Mouse (Mus musculus) urinary bladder, postnatal 4 days (tissue): ENCODE results near the gene Gpt2.

Experiments used
- DNase-seq, 2 experiments: peaks; one replicate each; pipeline ENCODE4 v3.0.0; 2021 to 2022; ENCODE audit warnings: low spot score in 2 of 2

Gpt2 gene

GRCm38 (mm10) chr8:85487906-85488620 lies 4.3 kb upstream of the Gpt2 start:
- no peak for DNase-seq

- DNase-seq = no peak
These were observed 3.7 kb upstream of the Gpt2 start for GRCm38 (mm10) chr8:85488631-85489030.

GRCm38 (mm10) chr8:85489546-85489945 lies 2.8 kb upstream of the Gpt2 start:
- no peak for DNase-seq

- no peak for DNase-seq
These were observed 860 bp downstream of the Gpt2 start for GRCm38 (mm10) chr8:85492940-85493931.

GRCm38 (mm10) chr8:85496125-85496524 lies 3.7 kb downstream of the Gpt2 start:
- no peak for DNase-seq

GRCm38 (mm10) chr8:85496778-85497177 lies 4.4 kb downstream of the Gpt2 start:
- no peak for DNase-seq

- no peak for DNase-seq
These were observed 6.2 kb downstream of the Gpt2 start for GRCm38 (mm10) chr8:85498577-85498976.

GRCm38 (mm10) chr8:85500460-85500859 lies 8.1 kb downstream of the Gpt2 start:
- DNase-seq = no peak

GRCm38 (mm10) chr8:85500955-85501685 lies 8.7 kb downstream of the Gpt2 start:
- DNase-seq = peak in 1 of 2 experiments; percentile 35

GRCm38 (mm10) chr8:85502381-85502780 lies 10.0 kb downstream of the Gpt2 start:
- DNase-seq = no peak

- no peak for DNase-seq
These were observed 10.7 kb downstream of the Gpt2 start for GRCm38 (mm10) chr8:85503065-85503464.

GRCm38 (mm10) chr8:85504704-85505103 lies 12.3 kb downstream of the Gpt2 start:
- no peak for DNase-seq

- no peak for DNase-seq
These were observed 14.2 kb downstream of the Gpt2 start for GRCm38 (mm10) chr8:85506620-85507019.

- DNase-seq = no peak
These were observed 16.3 kb downstream of the Gpt2 start for GRCm38 (mm10) chr8:85508661-85509060.

GRCm38 (mm10) chr8:85512234-85512633 lies 19.9 kb downstream of the Gpt2 start:
- no peak for DNase-seq

- DNase-seq = no peak
These were observed 20.9 kb downstream of the Gpt2 start for GRCm38 (mm10) chr8:85513283-85513682.

GRCm38 (mm10) chr8:85515391-85515790 lies 23.0 kb downstream of the Gpt2 start:
- no peak for DNase-seq

GRCm38 (mm10) chr8:85517336-85517735 lies 25.0 kb downstream of the Gpt2 start:
- no peak for DNase-seq

- DNase-seq = no peak
These were observed 25.6 kb downstream of the Gpt2 start for GRCm38 (mm10) chr8:85517956-85518355.

GRCm38 (mm10) chr8:85520586-85520985 lies 28.2 kb downstream of the Gpt2 start:
- DNase-seq = no peak

- DNase-seq = no peak
These were observed 29.0 kb downstream of the Gpt2 start for GRCm38 (mm10) chr8:85521332-85521731.

- DNase-seq = no peak
These were observed 31.7 kb downstream of the Gpt2 start for GRCm38 (mm10) chr8:85524086-85524485.
